Mouse (Mus musculus): Measurements from ENCODE around the gene Usp50. TPM values are rescaled to one million over a fixed set of nuclear protein-coding genes. Genes with fewer than 3 reads are reported as not detected.

Gene Usp50
- polyA plus RNA-seq, 1 experiment from 2014 or later = 2.2 TPM

GRCm38 (mm10) chr2:126682333-126682732, 100.9 kb downstream of the Usp50 start:
- no peak for ATAC-seq (ENCODE audit: extremely low read depth, insufficient number of reproducible peaks, low FRiP score, low TSS enrichment)
- H3K4me3 ChIP-seq = no peak overlapping the region
- WGBS = 32% methylated on average over 2 of the region's 2 CpGs
- H3K27me3 ChIP-seq (replicated peaks) = no peaks in the 10 kb centered on the region
- peak overlapping the region; percentile 16 for H3K4me2 ChIP-seq
- H3K27ac ChIP-seq (replicated peaks) = peak overlapping the region; percentile 71
- 0 out of 2 replicates have a peak, but pooled peaks cover 3% of the 10 kb centered on the region for H3K9me3 ChIP-seq
- H3K9ac ChIP-seq = no peak overlapping the region
- peaks cover 45% of the 10 kb centered on the region for H3K36me3 ChIP-seq
- H3K4me1 ChIP-seq = peaks cover 20% of the 10 kb centered on the region

DNA sequence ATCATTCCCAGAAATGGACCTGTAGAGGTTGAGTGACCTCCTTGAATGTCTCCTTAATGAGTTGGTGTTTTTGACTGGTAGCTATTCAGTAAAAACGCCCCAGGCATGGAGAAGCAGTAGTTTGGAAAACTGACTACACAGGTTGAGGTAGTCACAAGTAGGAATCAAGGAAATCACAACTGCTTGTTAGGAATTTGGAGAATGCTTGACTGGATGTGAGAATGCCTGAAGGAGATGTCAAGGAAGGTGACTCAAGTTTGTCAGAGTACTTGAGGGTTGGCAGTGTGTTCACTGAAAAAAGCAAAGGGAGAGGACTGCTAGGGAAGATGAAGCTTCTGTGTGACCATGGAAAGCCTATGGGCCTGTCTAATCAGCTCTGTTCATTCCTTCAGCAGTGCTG, 105.9 kb downstream of the Usp50 start:
- Histone ChIP-seq H3K27me3 (replicated peaks) (no peaks in the 10 kb centered on the region), H3K9ac (no peak overlapping the region), H3K36me3 (peaks cover 26% of the 10 kb centered on the region), H3K9me3 (0 out of 2 replicates have a peak, but pooled peaks cover 3% of the 10 kb centered on the region), H3K4me3 (no peak overlapping the region), H3K27ac (replicated peaks) (no peak overlapping the region), H3K4me2 (peak overlapping the region; percentile 85; the same call in 1 of the 2 replicates), H3K4me1 (peaks cover 42% of the 10 kb centered on the region)
- ATAC-seq (ENCODE audit: extremely low read depth, insufficient number of reproducible peaks, low FRiP score, low TSS enrichment) = no peak
- WGBS = 91% methylated on average over 1 of the region's 1 CpGs

DNA sequence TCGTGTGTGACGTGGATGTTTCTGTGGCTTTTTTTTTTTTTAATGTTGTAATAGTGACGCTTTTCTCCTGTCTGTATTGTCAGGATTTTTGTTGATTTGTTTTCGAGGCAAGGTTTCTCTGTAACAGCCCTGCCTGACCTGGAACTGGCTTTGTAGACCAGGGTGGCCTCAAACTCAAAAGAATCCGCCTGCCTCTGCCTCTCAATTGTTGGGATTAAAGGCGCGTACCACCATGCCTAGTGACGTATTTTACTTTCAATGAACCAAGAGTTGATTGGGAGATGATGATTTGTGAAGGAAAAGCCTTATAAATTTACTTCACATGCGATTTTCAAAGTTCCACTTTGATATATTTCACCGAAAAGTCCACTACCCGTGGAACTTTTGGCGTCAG, 107.2 kb downstream of the Usp50 start, which contains the start of gene Gabpb1:
Gene Gabpb1, minus strand, starts transcription at position 216 of the 394 bp plus-strand sequence.
- Histone ChIP-seq H3K9ac (peak within 1 kb of the TSS; percentile 97), H3K36me3 (peaks cover 24% of the 10 kb centered on the region), H3K9me3 (0 out of 2 replicates have a peak, but pooled peaks cover 3% of the 10 kb centered on the region), H3K4me1 (peaks cover 44% of the 10 kb centered on the region), H3K27ac (replicated peaks) (peak within 1 kb of the TSS; percentile 100), H3K4me3 (peak within 1 kb of the TSS; percentile 97), H3K27me3 (replicated peaks) (no peaks in the 10 kb centered on the region), H3K4me2 (peak within 1 kb of the TSS; percentile 85)
- ATAC-seq (ENCODE audit: extremely low read depth, insufficient number of reproducible peaks, low FRiP score, low TSS enrichment) = no peak
- 23% methylated on average over 12 of the region's 12 CpGs for WGBS

GRCm38 (mm10) chr2:126675169-126676121, 107.8 kb downstream of the Usp50 start:
- peak overlapping the region; percentile 97 for H3K4me3 ChIP-seq
- H3K9ac ChIP-seq = peak overlapping the region; percentile 97
- H3K27me3 ChIP-seq (replicated peaks) = no peaks in the 10 kb centered on the region
- no peaks in the 10 kb centered on the region for H3K9me3 ChIP-seq
- H3K4me1 ChIP-seq = peaks cover 44% of the 10 kb centered on the region
- H3K27ac ChIP-seq (replicated peaks) = peak overlapping the region; percentile 100
- H3K36me3 ChIP-seq = peaks cover 18% of the 10 kb centered on the region
- peak; percentile 68 for ATAC-seq (ENCODE audit: extremely low read depth, insufficient number of reproducible peaks, low FRiP score, low TSS enrichment)
- under 1% methylated on average over 99 of the region's 99 CpGs for WGBS
- H3K4me2 ChIP-seq = peak overlapping the region; percentile 85

DNA sequence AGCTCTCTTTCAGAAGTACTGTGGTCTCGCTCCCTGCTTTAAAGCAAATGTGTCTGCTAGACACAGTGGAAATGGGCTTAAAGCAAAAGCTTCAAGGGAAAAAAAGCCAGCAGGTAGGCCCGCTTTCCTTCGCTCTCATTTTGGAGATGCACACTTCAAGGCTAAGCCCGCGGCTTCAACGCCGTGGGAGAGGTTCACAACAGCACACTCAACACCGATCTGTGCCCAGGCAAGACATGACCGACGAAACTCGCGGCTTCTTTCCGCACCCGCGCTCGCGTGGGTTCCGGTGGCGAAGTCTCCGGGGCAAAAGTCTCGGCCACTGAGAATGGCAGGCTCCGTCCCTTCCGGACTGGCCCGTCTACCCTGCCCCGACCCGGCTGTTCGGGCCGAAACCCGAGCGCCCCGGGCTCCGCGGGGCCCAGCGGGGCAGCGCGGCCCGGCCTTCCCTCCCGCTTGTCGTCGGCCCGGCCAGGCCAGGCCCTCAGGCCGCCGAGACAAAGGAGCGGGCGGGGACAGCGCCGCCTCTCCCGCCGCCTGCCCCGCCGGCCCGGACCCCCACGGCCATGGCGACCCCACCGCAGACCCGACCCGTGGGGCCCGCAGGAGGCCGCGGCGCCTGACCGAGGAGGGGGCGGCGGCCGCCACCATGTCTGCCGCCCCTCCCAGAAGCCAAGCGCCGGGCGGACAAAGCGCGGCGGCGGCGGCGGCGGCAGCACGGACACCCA, 108.7 kb downstream of the Usp50 start:
- WGBS = under 1% methylated on average over 76 of the region's 77 CpGs
- ATAC-seq (ENCODE audit: extremely low read depth, insufficient number of reproducible peaks, low FRiP score, low TSS enrichment) = peak; percentile 71

GRCm38 (mm10) chr2:126673317-126674242, 109.7 kb downstream of the Usp50 start:
- peak overlapping the region; percentile 97 for H3K4me3 ChIP-seq
- WGBS = 59% methylated on average over 13 of the region's 13 CpGs
- H3K9ac ChIP-seq = peak overlapping the region; percentile 97
- peaks cover 8% of the 10 kb centered on the region; the same call in 1 of the 2 replicates for H3K36me3 ChIP-seq
- peak overlapping the region; percentile 85 for H3K4me2 ChIP-seq
- no peaks in the 10 kb centered on the region for H3K9me3 ChIP-seq
- ATAC-seq (ENCODE audit: extremely low read depth, insufficient number of reproducible peaks, low FRiP score, low TSS enrichment) = no peak
- no peaks in the 10 kb centered on the region for H3K27me3 ChIP-seq (replicated peaks)
- H3K4me1 ChIP-seq = peaks cover 44% of the 10 kb centered on the region
- H3K27ac ChIP-seq (replicated peaks) = peak overlapping the region; percentile 100

More for the DNA sequence above, 108.7 kb downstream of the Usp50 start:
- Histone ChIP-seq H3K9ac (peak overlapping the region; percentile 97), H3K4me1 (peaks cover 44% of the 10 kb centered on the region), H3K4me2 (peak overlapping the region; percentile 85), H3K4me3 (peak overlapping the region; percentile 97), H3K27me3 (replicated peaks) (no peaks in the 10 kb centered on the region), H3K36me3 (peaks cover 13% of the 10 kb centered on the region), H3K9me3 (no peaks in the 10 kb centered on the region), H3K27ac (replicated peaks) (peak overlapping the region; percentile 100)

- Histone ChIP-seq H3K27me3 (replicated peaks) (no peaks in the 10 kb centered on the region), H3K4me2 (no peak overlapping the region), H3K4me3 (no peak overlapping the region), H3K4me1 (peaks cover 23% of the 10 kb centered on the region), H3K9ac (no peak overlapping the region), H3K9me3 (no peaks in the 10 kb centered on the region), H3K36me3 (peaks cover 6% of the 10 kb centered on the region; the same call in 1 of the 2 replicates), H3K27ac (replicated peaks) (no peak overlapping the region)
- ATAC-seq (ENCODE audit: extremely low read depth, insufficient number of reproducible peaks, low FRiP score, low TSS enrichment) = no peak
- 87% methylated on average over 5 of the region's 5 CpGs for WGBS
Measured at GRCm38 (mm10) chr2:126668621-126669252, 114.5 kb downstream of the Usp50 start.

- Histone ChIP-seq H3K27me3 (replicated peaks) (no peaks in the 10 kb centered on the region), H3K4me2 (no peak overlapping the region), H3K36me3 (peaks cover 6% of the 10 kb centered on the region; the same call in 1 of the 2 replicates), H3K9me3 (no peaks in the 10 kb centered on the region), H3K27ac (replicated peaks) (no peak overlapping the region), H3K9ac (no peak overlapping the region), H3K4me1 (no peaks in the 10 kb centered on the region), H3K4me3 (no peak overlapping the region)
- no peak for ATAC-seq (ENCODE audit: extremely low read depth, insufficient number of reproducible peaks, low FRiP score, low TSS enrichment)
- WGBS = 80% methylated on average over 3 of the region's 3 CpGs
Measured at GRCm38 (mm10) chr2:126665984-126666383, 117.3 kb downstream of the Usp50 start.

DNA sequence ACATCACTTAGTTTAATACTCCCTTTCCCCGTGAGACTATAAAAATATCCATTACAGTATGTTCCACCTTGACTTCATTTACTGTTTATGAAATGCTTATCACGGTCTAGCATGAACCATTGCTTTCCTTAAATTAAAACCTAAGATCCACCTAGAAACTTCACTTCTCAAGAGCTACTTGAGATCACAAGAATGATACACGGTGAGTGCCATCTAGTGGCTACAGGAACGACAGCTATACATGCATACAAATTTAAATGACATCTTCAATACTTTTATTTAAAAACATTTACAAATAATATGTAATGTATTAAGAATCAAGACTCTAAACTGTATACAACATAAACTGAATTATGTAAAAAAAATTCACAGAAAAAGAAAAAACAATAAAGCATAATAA, 119.8 kb downstream of the Usp50 start:
- Histone ChIP-seq H3K4me2 (no peak overlapping the region), H3K27ac (replicated peaks) (no peak overlapping the region), H3K9ac (no peak overlapping the region), H3K4me3 (no peak overlapping the region), H3K9me3 (no peaks in the 10 kb centered on the region), H3K27me3 (replicated peaks) (no peaks in the 10 kb centered on the region), H3K4me1 (no peaks in the 10 kb centered on the region), H3K36me3 (peaks cover 4% of the 10 kb centered on the region; the same call in 1 of the 2 replicates)
- ATAC-seq (ENCODE audit: extremely low read depth, insufficient number of reproducible peaks, low FRiP score, low TSS enrichment) = no peak
- WGBS = 43% methylated on average over 4 of the region's 4 CpGs

Data from heart, embryonic 13.5 days (tissue).